Mouse (Mus musculus) heart, adult 2 months (tissue): ENCODE data around the gene Zwilch.

Source experiments
- CTCF ChIP-seq: fragments of 200-600 bp; IDR thresholded peaks from 2 replicates; pipeline ENCODE4 v1.8.1; 2022; ENCODE audit warnings: antibody characterized with exemption, mild to moderate bottlenecking, moderate library complexity
- EP300 ChIP-seq: fragments of 200-500 bp; IDR thresholded peaks from 2 replicates; pipeline ENCODE4 v1.6.1; 2011; ENCODE audit warnings: low read depth, low read length, control low read depth; ENCODE audit not compliant: insufficient read depth
- POLR2A ChIP-seq: fragments of 200-500 bp; IDR thresholded peaks from 2 replicates; pipeline ENCODE4 v1.6.1; 2011; ENCODE audit warnings: mild to moderate bottlenecking, low read depth, low read length, control low read depth; ENCODE audit not compliant: insufficient read depth

GRCm38 (mm10) chr9:64193879-64194278, 21.0 kb upstream of the Zwilch start:
- no peak for TF ChIP-seq CTCF
- no peak for TF ChIP-seq POLR2A
- no peak for TF ChIP-seq EP300
